Mouse (Mus musculus): Measurements from ENCODE around the gene Lpp. TPM values are rescaled to one million over a fixed set of nuclear protein-coding genes. Genes with fewer than 3 reads are reported as not detected.

The Lpp gene
- polyA plus RNA-seq, 1 experiment from 2014 or later: 10.9 TPM

DNA sequence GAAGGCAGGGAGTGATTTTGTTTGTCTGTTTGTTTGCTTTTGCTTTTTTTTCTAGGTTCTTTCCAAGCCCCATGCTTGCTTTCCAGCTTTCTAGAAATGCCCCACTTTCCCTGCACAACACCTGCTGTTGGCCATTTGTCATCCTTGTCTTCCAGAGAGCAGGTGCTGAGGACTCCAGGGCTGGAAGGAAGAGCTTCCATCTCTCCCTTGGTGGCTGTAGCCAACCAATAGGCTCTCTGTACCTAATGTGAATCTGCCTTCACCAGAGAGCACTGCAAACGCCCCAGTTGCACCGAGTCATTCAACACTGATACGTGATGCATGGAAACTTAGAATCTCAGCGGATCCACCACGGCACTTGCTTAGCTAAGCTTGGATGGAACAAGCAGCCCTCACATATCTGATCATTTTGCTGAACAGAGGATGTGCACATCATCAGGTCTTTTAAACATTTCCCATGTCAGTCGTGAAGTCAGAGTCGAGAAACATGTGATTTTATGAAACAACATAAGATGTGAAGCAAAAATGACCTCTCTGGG, 242.1 kb downstream of the Lpp start:
- 80% methylated on average over 7 of the region's 7 CpGs for WGBS
- no peak overlapping the region for H3K27ac ChIP-seq (ENCODE audit: low read depth, low read length)
- H3K4me3 ChIP-seq (ENCODE audit: low read length): no peak overlapping the region
- no peaks in the 10 kb centered on the region for H3K4me1 ChIP-seq (ENCODE audit: control insufficient read depth, insufficient read depth, low read depth, low read length)
- no peak overlapping the region for H3K4me2 ChIP-seq (ENCODE audit: low read length)
- no peak for ATAC-seq
- no peaks in the 10 kb centered on the region for H3K9me3 ChIP-seq (ENCODE audit: control insufficient read depth, low read length)
- no peak overlapping the region for H3K9ac ChIP-seq (ENCODE audit: low read depth, low read length)
- no peaks in the 10 kb centered on the region for H3K27me3 ChIP-seq (replicated peaks; ENCODE audit: control insufficient read depth, insufficient read depth, low read length)
- no peaks in the 10 kb centered on the region for H3K36me3 ChIP-seq (ENCODE audit: control insufficient read depth, insufficient read depth, low read length)

DNA sequence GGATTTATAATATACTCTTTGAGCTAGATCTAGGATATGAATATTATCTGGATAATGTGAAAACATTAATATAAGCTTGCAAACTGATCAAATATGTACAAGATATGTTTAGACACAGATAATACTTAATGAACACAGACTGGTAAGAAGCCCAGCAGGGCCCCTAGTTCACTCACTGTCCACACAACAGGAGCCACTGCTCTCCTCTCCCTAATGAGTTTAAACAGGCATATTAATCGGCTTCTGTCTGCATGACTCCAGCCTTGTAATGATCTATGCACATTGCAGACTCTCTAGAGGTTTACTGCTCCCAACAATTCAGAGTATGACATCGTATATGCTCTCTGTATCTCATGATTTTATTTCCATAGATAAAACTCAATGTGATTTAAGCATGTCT, 243.6 kb downstream of the Lpp start:
- no peak overlapping the region for H3K9ac ChIP-seq (ENCODE audit: low read depth, low read length)
- WGBS: 46% methylated on average over 2 of the region's 2 CpGs
- no peaks in the 10 kb centered on the region for H3K36me3 ChIP-seq (ENCODE audit: control insufficient read depth, insufficient read depth, low read length)
- no peak overlapping the region for H3K4me3 ChIP-seq (ENCODE audit: low read length)
- no peak overlapping the region for H3K27ac ChIP-seq (ENCODE audit: low read depth, low read length)
- no peaks in the 10 kb centered on the region for H3K27me3 ChIP-seq (replicated peaks; ENCODE audit: control insufficient read depth, insufficient read depth, low read length)
- ATAC-seq: no peak
- no peaks in the 10 kb centered on the region for H3K9me3 ChIP-seq (ENCODE audit: control insufficient read depth, low read length)
- H3K4me1 ChIP-seq (ENCODE audit: control insufficient read depth, insufficient read depth, low read depth, low read length): no peaks in the 10 kb centered on the region
- H3K4me2 ChIP-seq (ENCODE audit: low read length): no peak overlapping the region

DNA sequence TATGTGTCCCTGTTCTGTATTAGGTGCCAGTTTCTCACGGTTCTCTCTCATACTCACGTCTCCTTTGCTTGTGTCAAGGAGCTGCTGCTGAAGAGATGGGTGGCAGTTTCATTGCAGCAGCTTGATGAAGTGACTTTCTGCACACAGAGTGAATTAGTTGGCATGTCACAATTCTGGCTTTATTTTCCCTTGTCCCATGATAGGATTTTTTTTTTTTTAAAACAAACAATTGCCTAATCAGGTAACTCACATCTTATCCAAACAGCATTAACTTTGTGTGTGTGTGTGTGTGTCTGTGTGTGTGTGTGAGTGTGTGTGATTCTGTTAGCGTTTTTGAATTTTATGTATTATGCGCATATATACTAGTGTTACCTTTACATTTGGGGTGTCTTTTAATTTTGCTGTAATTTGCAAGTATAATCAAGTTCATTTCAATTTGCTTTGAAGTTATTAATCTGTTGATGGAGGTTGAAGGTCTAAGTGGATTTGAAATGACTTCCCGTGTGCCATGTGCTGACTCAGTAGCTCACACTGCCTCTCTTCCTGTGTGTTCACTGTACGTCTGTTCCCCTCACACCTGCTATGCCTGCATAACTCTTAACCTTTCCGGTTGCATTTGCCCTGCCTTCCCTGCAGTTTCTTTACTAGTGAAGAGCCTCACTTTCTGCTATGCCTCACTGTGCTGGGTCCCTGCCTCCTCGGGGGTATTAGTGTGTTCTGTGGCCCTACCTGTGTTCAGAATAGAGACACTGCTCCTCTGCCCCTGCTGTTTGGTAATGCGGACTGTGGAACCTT, 247.9 kb downstream of the Lpp start:
- no peak overlapping the region for H3K4me3 ChIP-seq (ENCODE audit: low read length)
- no peak for ATAC-seq
- no peak overlapping the region for H3K9ac ChIP-seq (ENCODE audit: low read depth, low read length)
- H3K9me3 ChIP-seq (ENCODE audit: control insufficient read depth, low read length): no peaks in the 10 kb centered on the region
- H3K4me2 ChIP-seq (ENCODE audit: low read length): no peak overlapping the region
- no peak overlapping the region for H3K27ac ChIP-seq (ENCODE audit: low read depth, low read length)
- WGBS: 75% methylated on average over 9 of the region's 9 CpGs
- H3K4me1 ChIP-seq (ENCODE audit: control insufficient read depth, insufficient read depth, low read depth, low read length): no peaks in the 10 kb centered on the region
- H3K27me3 ChIP-seq (replicated peaks; ENCODE audit: control insufficient read depth, insufficient read depth, low read length): no peaks in the 10 kb centered on the region
- H3K36me3 ChIP-seq (ENCODE audit: control insufficient read depth, insufficient read depth, low read length): no peaks in the 10 kb centered on the region

DNA sequence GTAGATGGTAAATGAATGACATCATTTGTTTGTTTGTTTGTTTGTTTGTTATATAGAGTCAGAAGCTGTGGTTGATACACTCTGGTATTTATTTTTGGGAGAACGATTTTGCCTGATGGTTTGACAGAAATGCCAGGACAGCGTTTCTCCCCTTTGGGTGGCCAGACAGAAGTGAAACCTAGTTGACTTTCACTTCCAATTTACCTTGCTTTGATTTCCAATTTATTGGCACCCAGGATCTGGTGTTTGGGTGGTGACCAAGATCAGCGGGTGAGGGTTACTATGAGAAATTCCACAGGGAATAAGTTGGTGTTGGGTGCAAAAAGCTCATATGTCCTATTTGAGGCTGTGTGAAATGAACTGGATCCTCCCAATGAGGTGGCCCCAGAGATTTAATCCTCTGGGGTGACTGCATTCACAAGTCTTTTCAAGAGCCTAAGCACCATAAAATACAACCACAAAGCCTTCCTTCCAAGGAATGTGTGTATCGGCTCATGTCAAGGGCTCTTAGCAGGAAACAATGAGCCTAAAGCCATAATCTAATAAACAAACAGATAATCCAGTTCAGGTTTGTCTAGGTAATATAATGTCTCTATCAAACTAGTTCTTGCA, 249.8 kb downstream of the Lpp start:
- H3K27me3 ChIP-seq (replicated peaks; ENCODE audit: control insufficient read depth, insufficient read depth, low read length): no peaks in the 10 kb centered on the region
- H3K4me1 ChIP-seq (ENCODE audit: control insufficient read depth, insufficient read depth, low read depth, low read length): no peaks in the 10 kb centered on the region
- H3K4me3 ChIP-seq (ENCODE audit: low read length): no peak overlapping the region
- no peaks in the 10 kb centered on the region for H3K36me3 ChIP-seq (ENCODE audit: control insufficient read depth, insufficient read depth, low read length)
- H3K27ac ChIP-seq (ENCODE audit: low read depth, low read length): no peak overlapping the region
- ATAC-seq: no peak
- 87% methylated on average over 4 of the region's 4 CpGs for WGBS
- no peak overlapping the region for H3K9ac ChIP-seq (ENCODE audit: low read depth, low read length)
- no peaks in the 10 kb centered on the region for H3K9me3 ChIP-seq (ENCODE audit: control insufficient read depth, low read length)
- H3K4me2 ChIP-seq (ENCODE audit: low read length): no peak overlapping the region

DNA sequence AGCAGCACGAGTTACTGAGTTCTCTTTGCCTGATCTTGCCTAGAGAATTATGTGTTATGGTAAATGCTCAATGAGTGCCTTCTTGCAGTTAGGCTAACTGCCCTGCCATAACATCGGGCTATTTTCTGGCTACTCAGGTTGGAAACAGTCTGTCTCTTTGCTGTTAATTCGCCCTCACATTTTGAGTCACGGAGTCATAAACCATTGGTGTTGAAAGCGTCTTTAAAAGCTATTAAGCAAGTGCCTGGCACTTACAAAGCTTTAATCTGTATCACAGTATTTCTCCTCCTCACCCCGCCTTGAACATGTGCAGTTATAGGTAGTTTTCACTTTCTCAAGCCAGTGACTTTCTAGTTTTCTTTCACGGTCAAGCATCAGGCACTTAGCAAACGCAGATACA, 250.8 kb downstream of the Lpp start:
- Histone ChIP-seq H3K4me2 (ENCODE audit: low read length) (no peak overlapping the region), H3K4me3 (ENCODE audit: low read length) (no peak overlapping the region), H3K9me3 (ENCODE audit: control insufficient read depth, low read length) (no peaks in the 10 kb centered on the region), H3K27ac (ENCODE audit: low read depth, low read length) (no peak overlapping the region), H3K27me3 (replicated peaks; ENCODE audit: control insufficient read depth, insufficient read depth, low read length) (no peaks in the 10 kb centered on the region), H3K4me1 (ENCODE audit: control insufficient read depth, insufficient read depth, low read depth, low read length) (no peaks in the 10 kb centered on the region), H3K36me3 (ENCODE audit: control insufficient read depth, insufficient read depth, low read length) (no peaks in the 10 kb centered on the region), H3K9ac (ENCODE audit: low read depth, low read length) (no peak overlapping the region)
- WGBS: 90% methylated on average over 8 of the region's 8 CpGs
- no peak for ATAC-seq

DNA sequence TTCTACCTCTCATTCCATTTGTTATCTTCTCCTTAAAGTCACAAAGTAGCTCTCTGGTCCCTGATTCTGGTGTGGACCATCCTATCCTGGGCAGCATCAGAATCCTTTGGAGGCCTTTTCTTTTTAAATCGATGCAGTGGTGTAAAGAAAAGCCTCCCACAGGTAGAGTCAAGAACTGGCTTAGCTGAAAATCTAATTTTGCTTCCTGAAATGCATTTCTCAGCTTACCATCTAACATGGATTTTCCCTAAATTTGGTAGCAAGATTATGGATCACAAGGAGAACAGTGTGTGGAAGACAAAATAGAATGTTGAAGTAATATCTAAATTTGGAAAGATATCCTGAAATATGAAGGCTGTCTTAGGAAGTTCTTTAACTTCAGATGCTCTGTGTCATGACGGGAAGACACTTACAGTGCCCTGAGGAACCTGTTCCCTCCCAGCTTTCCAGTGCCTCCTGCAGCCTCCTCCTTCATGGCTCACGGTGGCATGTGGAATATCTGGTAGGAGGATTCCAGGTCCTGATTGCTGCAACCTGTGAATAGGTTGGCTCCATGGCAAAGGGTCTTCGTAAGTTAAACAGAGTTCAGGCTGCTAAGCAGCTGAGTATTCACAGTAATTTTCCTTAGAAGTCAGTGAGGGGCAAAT, 251.6 kb downstream of the Lpp start:
- Histone ChIP-seq H3K9ac (ENCODE audit: low read depth, low read length) (no peak overlapping the region), H3K27ac (ENCODE audit: low read depth, low read length) (no peak overlapping the region), H3K4me3 (ENCODE audit: low read length) (no peak overlapping the region), H3K36me3 (ENCODE audit: control insufficient read depth, insufficient read depth, low read length) (no peaks in the 10 kb centered on the region), H3K4me1 (ENCODE audit: control insufficient read depth, insufficient read depth, low read depth, low read length) (no peaks in the 10 kb centered on the region), H3K27me3 (replicated peaks; ENCODE audit: control insufficient read depth, insufficient read depth, low read length) (no peaks in the 10 kb centered on the region), H3K4me2 (ENCODE audit: low read length) (no peak overlapping the region), H3K9me3 (ENCODE audit: control insufficient read depth, low read length) (no peaks in the 10 kb centered on the region)
- WGBS: 91% methylated on average over 4 of the region's 4 CpGs
- no peak for ATAC-seq

DNA sequence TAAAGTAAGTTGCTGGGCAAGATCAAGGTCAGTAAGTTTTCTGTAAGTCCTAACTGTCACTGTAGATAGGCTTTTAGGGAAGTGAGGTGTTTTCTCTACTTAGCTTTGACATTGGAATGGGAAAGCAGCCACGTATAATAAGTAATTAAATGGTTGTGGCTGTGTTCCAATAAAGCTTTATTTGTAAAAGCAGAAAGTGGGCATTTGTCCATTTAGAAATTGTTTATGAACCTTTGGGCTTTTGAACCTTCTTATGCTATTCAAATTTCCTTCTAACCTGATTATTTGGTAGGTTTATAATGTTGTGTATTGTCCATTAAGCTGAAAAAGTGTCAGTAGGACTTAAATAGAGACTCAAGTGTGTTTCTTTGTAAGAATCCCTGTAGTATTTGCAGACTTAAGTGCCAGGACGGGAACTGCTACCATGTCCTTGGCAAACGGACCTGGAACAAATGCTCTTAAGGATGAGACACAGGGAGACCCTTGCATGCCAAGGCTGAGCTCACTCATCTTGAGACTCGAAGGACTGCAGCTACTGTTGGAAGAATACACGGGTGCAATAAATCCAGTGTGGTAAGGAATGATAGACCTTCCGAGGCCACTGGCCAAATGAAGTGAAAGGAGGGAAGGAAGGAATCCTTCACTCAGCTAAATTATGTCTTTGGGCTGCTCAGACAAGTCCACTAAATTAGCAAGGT, 252.7 kb downstream of the Lpp start:
- 76% methylated on average over 6 of the region's 6 CpGs for WGBS

DNA sequence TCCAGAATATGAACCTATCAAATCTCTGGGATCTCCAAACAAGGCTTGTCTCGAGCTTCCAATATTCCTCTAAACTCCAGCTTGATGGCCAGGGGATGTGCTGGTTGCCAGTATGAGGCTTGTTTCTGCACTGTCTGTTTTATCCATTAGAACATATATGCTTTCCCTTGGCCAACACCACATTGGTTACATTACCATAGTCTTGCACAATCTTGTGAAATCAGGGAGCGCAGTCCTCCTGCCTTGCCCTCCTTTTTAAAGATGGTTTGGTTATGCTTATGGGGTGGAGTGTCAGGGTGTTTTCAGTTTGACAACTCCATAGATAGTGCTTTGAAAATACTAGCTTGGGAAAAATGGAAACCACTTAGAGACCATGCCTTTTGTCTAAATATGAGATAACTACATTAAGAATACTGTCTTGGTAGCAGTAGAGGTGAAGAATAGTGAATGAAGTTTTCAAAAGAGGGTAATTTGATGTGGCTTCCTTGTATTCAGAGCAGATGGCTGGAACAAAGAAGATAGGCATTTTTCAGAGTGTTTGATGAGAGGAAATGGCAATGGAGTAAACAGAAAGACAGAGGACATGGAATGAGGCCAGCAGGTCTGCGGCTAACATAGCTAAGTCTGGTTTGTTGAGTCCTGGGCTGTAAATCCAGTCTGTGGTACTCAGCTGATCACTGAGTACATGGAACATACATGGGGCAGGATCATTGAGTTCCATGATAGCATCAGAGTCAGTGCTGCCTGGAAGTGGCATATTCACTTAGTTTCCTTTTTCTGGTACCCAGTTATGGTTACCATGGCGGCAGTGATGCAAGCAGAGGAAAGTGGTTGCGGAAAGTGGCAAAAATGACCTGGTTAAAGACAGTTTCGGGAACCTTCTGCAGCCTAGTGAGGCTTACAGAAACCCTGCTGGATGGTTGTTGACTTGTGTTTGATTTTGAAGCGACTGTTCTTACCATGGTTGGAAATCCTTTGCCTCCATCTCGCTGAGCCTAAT, 258.6 kb downstream of the Lpp start:
- no peaks in the 10 kb centered on the region for H3K27me3 ChIP-seq (replicated peaks; ENCODE audit: control insufficient read depth, insufficient read depth, low read length)
- WGBS: 78% methylated on average over 8 of the region's 8 CpGs
- no peak for ATAC-seq

More for the DNA sequence above, 252.7 kb downstream of the Lpp start:
- no peaks in the 10 kb centered on the region for H3K9me3 ChIP-seq (ENCODE audit: control insufficient read depth, low read length)
- no peak overlapping the region for H3K27ac ChIP-seq (ENCODE audit: low read depth, low read length)
- H3K4me1 ChIP-seq (ENCODE audit: control insufficient read depth, insufficient read depth, low read depth, low read length): no peaks in the 10 kb centered on the region
- H3K27me3 ChIP-seq (replicated peaks; ENCODE audit: control insufficient read depth, insufficient read depth, low read length): no peaks in the 10 kb centered on the region
- no peak overlapping the region for H3K4me2 ChIP-seq (ENCODE audit: low read length)
- no peak overlapping the region for H3K9ac ChIP-seq (ENCODE audit: low read depth, low read length)
- no peaks in the 10 kb centered on the region for H3K36me3 ChIP-seq (ENCODE audit: control insufficient read depth, insufficient read depth, low read length)
- ATAC-seq: no peak
- no peak overlapping the region for H3K4me3 ChIP-seq (ENCODE audit: low read length)

More for the DNA sequence above, 258.6 kb downstream of the Lpp start:
- Histone ChIP-seq H3K4me3 (ENCODE audit: low read length) (no peak overlapping the region), H3K36me3 (ENCODE audit: control insufficient read depth, insufficient read depth, low read length) (no peaks in the 10 kb centered on the region), H3K4me2 (ENCODE audit: low read length) (no peak overlapping the region), H3K9ac (ENCODE audit: low read depth, low read length) (no peak overlapping the region), H3K9me3 (ENCODE audit: control insufficient read depth, low read length) (no peaks in the 10 kb centered on the region), H3K27ac (ENCODE audit: low read depth, low read length) (no peak overlapping the region; the same call in 1 of the 2 replicates), H3K4me1 (ENCODE audit: control insufficient read depth, insufficient read depth, low read depth, low read length) (no peaks in the 10 kb centered on the region)
